ENCODE assay signal across 8 mouse cellular contexts in the genomic region with DNA sequence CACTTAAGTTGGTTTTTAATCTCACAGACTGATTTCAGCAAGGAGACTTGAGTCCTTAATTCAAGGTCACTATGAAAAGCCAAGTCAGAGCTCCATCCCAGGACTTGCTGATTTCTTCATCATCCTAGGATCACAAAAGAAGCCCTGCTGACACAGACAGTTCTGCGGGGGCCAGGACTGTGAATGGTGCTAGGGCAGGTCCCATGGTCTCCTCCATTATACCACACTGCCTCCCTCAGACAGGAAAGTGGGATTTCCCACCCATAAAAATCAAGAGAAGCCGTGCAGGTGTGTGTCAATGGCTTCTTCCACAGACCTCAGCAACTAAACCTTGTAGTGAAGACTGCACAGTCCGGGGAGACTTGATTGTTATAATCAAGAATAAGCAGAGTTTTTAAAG. TPM values are rescaled to one million over a fixed set of nuclear protein-coding genes. Genes with fewer than 3 reads are reported as not detected.
DNase-seq lines count a peak whose midpoint lies in the region; ATAC-seq and TF ChIP-seq lines count a peak whose summit lies in the region.

No protein-coding gene starts in this region.

- H3K4me2 ChIP-seq in lung, embryonic 15.5 days: peak overlapping the region; percentile 96; the same call in 1 of the 2 replicates
- peak overlapping the region; percentile 96 for H3K4me2 ChIP-seq in kidney, embryonic 15.5 days

- H3K27ac ChIP-seq in gastrocnemius, adult 2 months: peak overlapping the region; percentile 88
- no peak overlapping the region for H3K27ac ChIP-seq in lung, embryonic 15.5 days
- H3K27ac ChIP-seq in kidney, embryonic 15.5 days: no peak overlapping the region

- no peaks in the 10 kb centered on the region for H3K36me3 ChIP-seq in lung, embryonic 15.5 days
- H3K36me3 ChIP-seq in kidney, embryonic 15.5 days: no peaks in the 10 kb centered on the region

- peaks cover 36% of the 10 kb centered on the region for H3K4me1 ChIP-seq in lung, embryonic 15.5 days
- H3K4me1 ChIP-seq in kidney, embryonic 15.5 days: peaks cover 42% of the 10 kb centered on the region

- 61% methylated on average over 3 of the region's 3 CpGs for WGBS in lung, embryonic 15.5 days
- 42% methylated on average over 3 of the region's 3 CpGs for WGBS in kidney, embryonic 15.5 days

- DNase-seq in gastrocnemius, adult 2 months: peak; percentile 40
- DNase-seq in gastrocnemius, postnatal 14 days: no peak
- no peak for DNase-seq in lung, postnatal 36 days
- peak; percentile 23 for DNase-seq in retina, embryonic 14.5 days (ENCODE audit: low spot score)
- no peak for DNase-seq in left cerebral cortex, postnatal 14 days (ENCODE audit: low spot score in 2 of 2)

- peak; percentile 26; the same call in 1 of the 2 replicates for TF ChIP-seq CTCF in gastrocnemius, adult 2 months (IDR thresholded peaks at IDR 0.05)

- H3K9ac ChIP-seq in lung, embryonic 15.5 days: no peak overlapping the region
- no peak overlapping the region for H3K9ac ChIP-seq in kidney, embryonic 15.5 days

- peak overlapping the region; percentile 94 for H3K4me3 ChIP-seq in gastrocnemius, adult 2 months
- H3K4me3 ChIP-seq in lung, embryonic 15.5 days: no peak overlapping the region
- H3K4me3 ChIP-seq in kidney, embryonic 15.5 days (replicated peaks): peak overlapping the region; percentile 86

- ATAC-seq in lung, embryonic 15.5 days (ENCODE audit: borderline replicate concordance, extremely low read depth, low FRiP score, low TSS enrichment): no peak
- no peak for ATAC-seq in kidney, embryonic 15.5 days (replicated peaks; ENCODE audit: low FRiP score)
- no peak for ATAC-seq in erythroblast, adult 5-6 weeks (replicated peaks; ENCODE audit: low FRiP score, poor library complexity, severe bottlenecking)

- H3K9me3 ChIP-seq in lung, embryonic 15.5 days: no peaks in the 10 kb centered on the region
- H3K9me3 ChIP-seq in kidney, embryonic 15.5 days (replicated peaks): no peaks in the 10 kb centered on the region

- H3K27me3 ChIP-seq in lung, embryonic 15.5 days: no peaks in the 10 kb centered on the region; the same call in 1 of the 2 replicates
- H3K27me3 ChIP-seq in kidney, embryonic 15.5 days: no peaks in the 10 kb centered on the region; the same call in 1 of the 2 replicates

- intact Hi-C loops in gastrocnemius, adult 2 months (cut with DNase I): loop anchor here (2.0 to 5.0 kb wide), 3 partner anchors 21 to 225 kb away; no protein-coding TSS in a partner anchor
- intact Hi-C loops in gastrocnemius, postnatal 14 days (cut with DNase I; ENCODE audit: low total_unique reads): no loop called here
- intact Hi-C loops in left cerebral cortex, postnatal 14 days (cut with DNase I): loop anchor here (5.0 kb wide), 3 partner anchors 60 to 225 kb away; no protein-coding TSS in a partner anchor

RNA-seq across cellular contexts. Expression of gene Stxbp6, which starts 2.3 kb away (rescaled TPM):
- total RNA-seq in gastrocnemius, adult 2 months (2021): 1 to 10 TPM; 3.3 to 5.7 TPM
- total RNA-seq in gastrocnemius, postnatal 14 days (2021): 10 to 100 TPM in 1 of 2 experiments, 1 to 10 TPM in 1; 7.8 to 12.7 TPM
- 13.2 and 15.6 TPM in 2 replicates for polyA plus RNA-seq in lung, embryonic 15.5 days (2015; fragmentation: Nextera tagmentation; extraction: Ambion mirVana)
- 39.7 and 40.2 TPM in 2 replicates for polyA plus RNA-seq in kidney, embryonic 15.5 days (2015; fragmentation: Nextera tagmentation; extraction: Ambion mirVana)
- total RNA-seq in erythroblast, adult 5-6 weeks (2015; ENCODE audit: low replicate concordance): 1.5 and 19.0 TPM in 2 replicates
- total RNA-seq in erythroblast, adult 5-6 weeks (2017; ENCODE audit: low replicate concordance): 1.6 and 2.4 TPM in 2 replicates
- total RNA-seq in left cerebral cortex, postnatal 14 days (2021): 10 to 100 TPM; 50.1 to 55.3 TPM

Comparison
In these comparisons a context has a peak if more than half of its experiments do, and no peak if none do; other contexts are left out.
1. DNase-seq: peak in gastrocnemius, adult 2 months (single experiment) and retina, embryonic 14.5 days (single experiment); none in gastrocnemius, postnatal 14 days (single experiment), lung, postnatal 36 days (single experiment) and left cerebral cortex, postnatal 14 days (0 of 2).